Mouse (Mus musculus): Measurements from ENCODE around the gene 3110082I17Rik. TPM values are rescaled to one million over a fixed set of nuclear protein-coding genes. Genes with fewer than 3 reads are reported as not detected.

3110082I17Rik gene
- total RNA-seq, 4 experiments from 2014 or later = 13.7 to 22.1 (median 17.1) TPM

- DNase-seq (ENCODE audit: low spot score in 2 of 2) = no peak
Measured at GRCm38 (mm10) chr5:139423026-139423865, 37.1 kb downstream of the 3110082I17Rik start, which contains the start of gene Gper1. Gene Gper1, plus strand, starts transcription at chr5:139423151.

GRCm38 (mm10) chr5:139418633-139419032, 41.7 kb downstream of the 3110082I17Rik start:
- DNase-seq (ENCODE audit: low spot score in 2 of 2) = no peak

- no peak for DNase-seq (ENCODE audit: low spot score in 2 of 2)
Measured at GRCm38 (mm10) chr5:139418110-139418509, 42.2 kb downstream of the 3110082I17Rik start.

GRCm38 (mm10) chr5:139417480-139417879, 42.8 kb downstream of the 3110082I17Rik start:
- no peak for DNase-seq (ENCODE audit: low spot score in 2 of 2)

- DNase-seq (ENCODE audit: low spot score in 2 of 2) = no peak
Measured at GRCm38 (mm10) chr5:139416942-139417341, 43.4 kb downstream of the 3110082I17Rik start.

GRCm38 (mm10) chr5:139415001-139415400, 45.3 kb downstream of the 3110082I17Rik start:
- DNase-seq (ENCODE audit: low spot score in 2 of 2) = no peak

GRCm38 (mm10) chr5:139413545-139413944, 46.8 kb downstream of the 3110082I17Rik start:
- no peak for DNase-seq (ENCODE audit: low spot score in 2 of 2)

GRCm38 (mm10) chr5:139411665-139412314, 48.5 kb downstream of the 3110082I17Rik start:
- DNase-seq (ENCODE audit: low spot score in 2 of 2) = no peak

GRCm38 (mm10) chr5:139411117-139411516, 49.2 kb downstream of the 3110082I17Rik start:
- DNase-seq (ENCODE audit: low spot score in 2 of 2) = no peak

- no peak for DNase-seq (ENCODE audit: low spot score in 2 of 2)
Measured at GRCm38 (mm10) chr5:139410056-139410455, 50.3 kb downstream of the 3110082I17Rik start.

- no peak for DNase-seq (ENCODE audit: low spot score in 2 of 2)
Measured at GRCm38 (mm10) chr5:139409412-139409811, 50.9 kb downstream of the 3110082I17Rik start.

- DNase-seq (ENCODE audit: low spot score in 2 of 2) = no peak
Measured at GRCm38 (mm10) chr5:139408511-139408910, 51.8 kb downstream of the 3110082I17Rik start.

GRCm38 (mm10) chr5:139407121-139407885, 53.0 kb downstream of the 3110082I17Rik start:
- no peak for DNase-seq (ENCODE audit: low spot score in 2 of 2)

GRCm38 (mm10) chr5:139405953-139406352, 54.4 kb downstream of the 3110082I17Rik start:
- no peak for DNase-seq (ENCODE audit: low spot score in 2 of 2)

GRCm38 (mm10) chr5:139405478-139405877, 54.8 kb downstream of the 3110082I17Rik start:
- no peak for DNase-seq (ENCODE audit: low spot score in 2 of 2)

- DNase-seq (ENCODE audit: low spot score in 2 of 2) = no peak
Measured at GRCm38 (mm10) chr5:139404801-139405401, 55.4 kb downstream of the 3110082I17Rik start, which contains the start of gene C130050O18Rik. Gene C130050O18Rik, plus strand, starts transcription at chr5:139405280.

GRCm38 (mm10) chr5:139403692-139404260, 56.6 kb downstream of the 3110082I17Rik start:
- no peak for DNase-seq (ENCODE audit: low spot score in 2 of 2)

GRCm38 (mm10) chr5:139402106-139402505, 58.2 kb downstream of the 3110082I17Rik start:
- no peak for DNase-seq (ENCODE audit: low spot score in 2 of 2)

- no peak for DNase-seq (ENCODE audit: low spot score in 2 of 2)
Measured at GRCm38 (mm10) chr5:139399991-139400390, 60.3 kb downstream of the 3110082I17Rik start.

- no peak for DNase-seq (ENCODE audit: low spot score in 2 of 2)
Measured at GRCm38 (mm10) chr5:139398786-139399185, 61.5 kb downstream of the 3110082I17Rik start.

All from layer of hippocampus, adult 8-10 months (tissue).